Mouse (Mus musculus) MEL (cell line): ENCODE measurements around the gene Rgs8. TPM values are rescaled to one million over a fixed set of nuclear protein-coding genes. Genes with fewer than 3 reads are reported as not detected.

Source experiments
- DNase-seq: peaks from one replicate; pipeline ENCODE4 v3.0.0; 2011; ENCODE audit warnings: low read depth, low spot score
- H3K27ac ChIP-seq: 2 replicates; pipeline ENCODE4 v1.5.1; 2012; ENCODE audit warnings: low read depth, mild to moderate bottlenecking, control low read depth, low read length, moderate library complexity; ENCODE audit not compliant: control insufficient read depth
- H3K27me3 ChIP-seq, 2 experiments: fragments of 150-350 bp in 1 of 2; sonication (generic) in 1 of 2; 2 replicates each; pipeline ENCODE4 v1.6.1; 2012; ENCODE audit warnings: low read length in 2 of 2, mild to moderate bottlenecking in 2 of 2, improper control_type of control experiment in 1 of 2, moderate library complexity in 1 of 2; ENCODE audit not compliant: insufficient read depth in 2 of 2, control insufficient read depth in 1 of 2
- H3K36me3 ChIP-seq, 2 experiments: 2 replicates each; pipeline ENCODE4 v1.6.1; 2012 to 2014; ENCODE audit warnings: low read length in 2 of 2, improper control_type of control experiment in 1 of 2, inconsistent platforms in 1 of 2, mild to moderate bottlenecking in 1 of 2; ENCODE audit not compliant: insufficient read depth in 2 of 2, control insufficient read depth in 1 of 2
- H3K4me1 ChIP-seq, 2 experiments: fragments of 150-350 bp in 1 of 2; sonication (generic) in 1 of 2; 2 replicates each; pipeline ENCODE4 v1.6.1; 2012; ENCODE audit warnings: low read length in 2 of 2, improper control_type of control experiment in 1 of 2, mild to moderate bottlenecking in 1 of 2; ENCODE audit not compliant: insufficient read depth in 2 of 2, control insufficient read depth in 1 of 2
- H3K4me3 ChIP-seq, 2 experiments: fragments of 150-350 bp in 1 of 2; sonication (generic) in 1 of 2; 2 replicates each; pipeline ENCODE4 v1.5.1; 2012; ENCODE audit warnings: low read depth in 2 of 2, low read length in 2 of 2, mild to moderate bottlenecking in 2 of 2, moderate library complexity in 2 of 2, control low read depth in 1 of 2, improper control_type of control experiment in 1 of 2; ENCODE audit not compliant: control insufficient read depth in 1 of 2, insufficient read depth in 1 of 2
- H3K79me2 ChIP-seq: 2 replicates; pipeline ENCODE4 v1.6.1; 2012; ENCODE audit warnings: mild to moderate bottlenecking, low read length, moderate library complexity; ENCODE audit not compliant: control insufficient read depth, poor library complexity, insufficient read depth
- H3K9ac ChIP-seq: 2 replicates; pipeline ENCODE4 v1.6.1; 2012; ENCODE audit warnings: low read depth, mild to moderate bottlenecking, control low read depth, low read length, moderate library complexity; ENCODE audit not compliant: control insufficient read depth, poor library complexity, severe bottlenecking
- H3K9me3 ChIP-seq: fragments of 150-350 bp; sonication (generic); replicated peaks from 2 replicates; pipeline ENCODE4 v1.6.1; 2012; ENCODE audit warnings: mild to moderate bottlenecking, low read length, improper control_type of control experiment, moderate library complexity; ENCODE audit not compliant: insufficient read depth
- BHLHE40 ChIP-seq: IDR thresholded peaks from 2 replicates; pipeline ENCODE4 v1.6.1; 2012; ENCODE audit warnings: low read depth, mild to moderate bottlenecking, inconsistent platforms, low read length, improper control_type of control experiment, borderline replicate concordance
- CHD1 ChIP-seq: IDR thresholded peaks from 2 replicates; pipeline ENCODE4 v1.6.1; 2012; ENCODE audit warnings: low read depth, mild to moderate bottlenecking, inconsistent platforms, low read length, improper control_type of control experiment
- E2F4 ChIP-seq: IDR thresholded peaks from 2 replicates; pipeline ENCODE4 v1.6.1; 2011; ENCODE audit warnings: low read depth, low read length, improper control_type of control experiment, borderline replicate concordance
- ELF1 ChIP-seq: IDR thresholded peaks from 2 replicates; pipeline ENCODE4 v1.6.1; 2014; ENCODE audit warnings: low read depth, mild to moderate bottlenecking, inconsistent platforms, low read length, improper control_type of control experiment, moderate library complexity
- ETS1 ChIP-seq: IDR thresholded peaks from 2 replicates; pipeline ENCODE4 v1.6.1; 2012; ENCODE audit warnings: low read depth, mild to moderate bottlenecking, inconsistent platforms, low read length, improper control_type of control experiment, moderate library complexity
- GABPA ChIP-seq: IDR thresholded peaks from 2 replicates; pipeline ENCODE4 v1.6.1; 2012; ENCODE audit warnings: low read depth, mild to moderate bottlenecking, inconsistent platforms, low read length, improper control_type of control experiment, moderate library complexity
- GATA1 ChIP-seq: IDR thresholded peaks from 2 replicates; pipeline ENCODE4 v1.6.1; 2011; ENCODE audit warnings: low read depth, low read length, improper control_type of control experiment
- HCFC1 ChIP-seq: IDR thresholded peaks from 2 replicates; pipeline ENCODE4 v1.6.1; 2012; ENCODE audit warnings: low read depth, mild to moderate bottlenecking, inconsistent platforms, low read length, improper control_type of control experiment, moderate library complexity
- JUND ChIP-seq: IDR thresholded peaks from 2 replicates; pipeline ENCODE4 v1.6.1; 2011; ENCODE audit warnings: low read depth, mild to moderate bottlenecking, improper control_type of control experiment, low read length
- MAFK ChIP-seq: IDR thresholded peaks from 2 replicates; pipeline ENCODE4 v1.6.1; 2011; ENCODE audit warnings: low read depth, mild to moderate bottlenecking, low read length, improper control_type of control experiment, borderline replicate concordance
- MAZ ChIP-seq: IDR thresholded peaks from 2 replicates; pipeline ENCODE4 v1.6.1; 2012; ENCODE audit warnings: low read depth, mild to moderate bottlenecking, inconsistent platforms, low read length, improper control_type of control experiment
- POLR2A ChIP-seq, 2 experiments: IDR thresholded peaks; 2 replicates each; pipeline ENCODE4 v1.6.1; 2011 to 2012; ENCODE audit warnings: low read length in 2 of 2, mild to moderate bottlenecking in 2 of 2, control low read depth in 1 of 2, improper control_type of control experiment in 1 of 2, low read depth in 1 of 2, moderate library complexity in 1 of 2; ENCODE audit not compliant: control insufficient read depth in 1 of 2, insufficient read depth in 1 of 2, poor library complexity in 1 of 2
- POLR2AphosphoS5 ChIP-seq: IDR thresholded peaks from 2 replicates; pipeline ENCODE4 v1.6.1; 2012; ENCODE audit warnings: low read depth, borderline replicate concordance, mild to moderate bottlenecking, inconsistent platforms, low read length, moderate library complexity, mixed read lengths
- SMC3 ChIP-seq: IDR thresholded peaks from 2 replicates; pipeline ENCODE4 v1.6.1; 2011; ENCODE audit warnings: low read depth, low read length, improper control_type of control experiment
- TBP ChIP-seq: IDR thresholded peaks from 2 replicates; pipeline ENCODE4 v1.8.0; 2011; ENCODE audit warnings: low read depth, low read length, improper control_type of control experiment
- TCF12 ChIP-seq: IDR thresholded peaks from 2 replicates; pipeline ENCODE4 v1.6.1; 2014; ENCODE audit warnings: low read depth, mild to moderate bottlenecking, inconsistent platforms, low read length, improper control_type of control experiment, moderate library complexity
- polyA plus RNA-seq, 2 experiments: library from polyadenylated mRNA; stranded (reverse) in 1 of 2; unstranded in 1 of 2; fragments of >175 nt in 1 of 2; fragments of >200 nt in 1 of 2; gene quantifications; 2 replicates each; pipeline versions ENCODE4 v1.2.1 to v1.2.4; 2012; ENCODE audit warnings: low replicate concordance in 2 of 2, low read depth in 1 of 2; ENCODE audit not compliant: insufficient read length in 2 of 2, insufficient read depth in 1 of 2, missing spikeins in 1 of 2
- total RNA-seq: library from RNA; depleted of rRNA; stranded (reverse); fragments of 300-350 nt; gene quantifications from 2 replicates; pipeline ENCODE4 v1.2.3, GENCODE M21; 2012

Rgs8 gene
- total and polyA plus RNA-seq, 3 experiments: not detected

- no peaks in the 10 kb centered on the region for H3K9me3 ChIP-seq
- H3K9ac ChIP-seq: no peak overlapping the region
- H3K4me3 ChIP-seq: no peak overlapping the region
- H3K4me1 ChIP-seq: no peaks in the 10 kb centered on the region
- no peak for DNase-seq
- H3K79me2 ChIP-seq: no peaks in the 10 kb centered on the region
- TF ChIP-seq TCF12 (no peak), SMC3 (no peak), E2F4 (no peak), POLR2A (IDR thresholded peaks at IDR 0.05; ENCODE audit: control insufficient read depth in 1 of 2, insufficient read depth in 1 of 2, low read depth in 1 of 2, low read length in 2 of 2, poor library complexity in 1 of 2) (no peak), MAZ (no peak), MAFK (no peak), ELF1 (no peak)
- no peak overlapping the region for H3K27ac ChIP-seq
- H3K36me3 ChIP-seq: no peaks in the 10 kb centered on the region
- H3K27me3 ChIP-seq: no peaks in the 10 kb centered on the region
Measured at GRCm38 (mm10) chr1:153675591-153675990, 22.8 kb downstream of the Rgs8 start.

- Histone ChIP-seq H3K9me3 (no peaks in the 10 kb centered on the region), H3K36me3 (no peaks in the 10 kb centered on the region), H3K27ac (no peak overlapping the region), H3K4me3 (no peak overlapping the region), H3K4me1 (no peaks in the 10 kb centered on the region), H3K9ac (no peak overlapping the region), H3K79me2 (no peaks in the 10 kb centered on the region), H3K27me3 (no peaks in the 10 kb centered on the region)
- no peak for DNase-seq
- TF ChIP-seq POLR2A (IDR thresholded peaks at IDR 0.05; ENCODE audit: control insufficient read depth in 1 of 2, insufficient read depth in 1 of 2, low read depth in 1 of 2, low read length in 2 of 2, poor library complexity in 1 of 2) (no peak), TCF12 (no peak), GATA1 (no peak), ETS1 (no peak), GABPA (no peak), JUND (no peak), BHLHE40 (no peak), POLR2AphosphoS5 (no peak), HCFC1 (no peak), TBP (no peak), CHD1 (no peak)
Measured at GRCm38 (mm10) chr1:153677635-153678034, 24.8 kb downstream of the Rgs8 start.
